Mouse (Mus musculus): ENCODE measurements at regions not wholly inside any gene's neighbourhood (a gene's known extent, or its start where the extent isn't known, plus 50 kb on each side); places are given as distances from the start of the nearest gene placed in this dataset.

DNA sequence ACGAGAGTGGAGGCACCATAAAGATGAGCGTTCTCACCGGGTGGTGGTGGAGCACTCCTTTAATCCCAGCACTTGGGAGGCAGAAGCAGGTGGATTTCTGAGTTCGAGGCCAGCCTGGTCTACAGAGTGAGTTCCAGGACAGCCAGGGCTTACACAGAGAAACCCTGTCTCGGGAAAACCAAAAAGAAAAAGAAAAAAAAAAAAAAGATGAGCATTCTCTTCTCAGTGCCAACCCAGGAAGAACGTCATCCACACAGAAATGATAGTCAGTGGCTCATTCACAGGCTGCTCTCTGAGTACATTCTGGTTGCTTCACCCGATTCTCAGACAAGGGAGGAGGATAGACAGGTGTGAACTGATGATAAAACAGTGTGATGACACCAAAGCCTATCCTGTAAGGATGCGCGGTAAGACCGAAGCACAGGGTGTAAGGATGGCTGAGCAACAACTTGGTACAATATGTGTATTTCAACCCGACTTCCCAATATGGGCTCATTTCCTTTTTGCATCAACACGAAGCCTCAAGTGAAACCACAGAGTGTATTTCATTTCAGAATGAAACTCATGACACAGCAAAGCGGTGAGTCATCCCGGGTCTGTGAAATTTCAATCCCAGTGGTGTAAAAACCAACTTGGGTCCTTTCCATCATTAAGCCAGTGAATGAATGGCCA, 84.5 kb downstream of the Nfkbiz start:
- DNase-seq (ENCODE audit: low read depth in 3 of 3, low spot score in 3 of 3) (peak in 2 of 3 experiments; percentile 6 to 43), ATAC-seq (ENCODE audit: insufficient read depth) (no peak)
- no peaks in the 10 kb centered on the region for H3K36me3 ChIP-seq (replicated peaks; ENCODE audit: control insufficient read depth, insufficient read depth, low read depth)
- no peaks in the 10 kb centered on the region for H3K27me3 ChIP-seq (ENCODE audit: control insufficient read depth, insufficient read depth, low read length)
- TF ChIP-seq CTCF (IDR thresholded peaks at IDR 0.05; ENCODE audit: low read depth), result no peak
- TF ChIP-seq EP300 (IDR thresholded peaks at IDR 0.05; ENCODE audit: low read depth), result no peak
- 37% methylated on average over 14 of the region's 14 CpGs for WGBS (ENCODE audit: insufficient replicate concordance)
- H3K9ac ChIP-seq (replicated peaks), result no peak overlapping the region
- no peak overlapping the region for H3K4me2 ChIP-seq (ENCODE audit: low read depth)
- no peak overlapping the region for H3K27ac ChIP-seq
- H3K4me1 ChIP-seq (replicated peaks; ENCODE audit: control insufficient read depth in 2 of 2, insufficient read depth in 2 of 2, low read length in 1 of 2), result no peaks in the 10 kb centered on the region
- no peak overlapping the region for H3K4me3 ChIP-seq (ENCODE audit: insufficient read depth in 1 of 2, low read depth in 2 of 2, low read length in 2 of 2)
- H3K9me3 ChIP-seq (ENCODE audit: control insufficient read depth, low read length), result no peaks in the 10 kb centered on the region

DNA sequence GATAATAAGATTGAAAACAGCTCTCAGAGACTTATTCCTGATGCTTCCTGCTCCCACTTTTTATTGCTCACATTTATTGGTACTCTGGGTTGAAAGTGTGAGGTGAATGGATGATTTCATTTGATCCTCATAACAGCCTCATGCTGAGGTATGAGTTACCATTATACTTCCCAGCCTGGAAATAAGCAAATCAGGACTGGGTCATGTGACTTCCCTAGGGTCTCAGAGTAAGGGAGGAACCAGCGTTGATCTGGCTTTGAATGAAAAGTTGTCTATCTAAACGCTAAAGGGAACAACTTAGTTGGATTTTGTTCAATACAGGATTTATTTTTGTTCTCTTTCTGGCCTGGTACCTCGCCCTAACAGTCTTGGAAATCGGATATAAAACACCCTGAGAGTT, 85.3 kb downstream of the Nfkbiz start:
- no peaks in the 10 kb centered on the region for H3K9me3 ChIP-seq (ENCODE audit: control insufficient read depth, low read length)
- ATAC-seq (ENCODE audit: insufficient read depth) (no peak), DNase-seq (ENCODE audit: low read depth in 3 of 3, low spot score in 3 of 3) (no peak)
- H3K4me3 ChIP-seq (ENCODE audit: insufficient read depth in 1 of 2, low read depth in 2 of 2, low read length in 2 of 2), result no peak overlapping the region
- H3K36me3 ChIP-seq (replicated peaks; ENCODE audit: control insufficient read depth, insufficient read depth, low read depth), result no peaks in the 10 kb centered on the region
- 51% methylated on average over 4 of the region's 4 CpGs for WGBS (ENCODE audit: insufficient replicate concordance)
- H3K4me1 ChIP-seq (replicated peaks; ENCODE audit: control insufficient read depth in 2 of 2, insufficient read depth in 2 of 2, low read length in 1 of 2), result no peaks in the 10 kb centered on the region
- no peaks in the 10 kb centered on the region for H3K27me3 ChIP-seq (ENCODE audit: control insufficient read depth, insufficient read depth, low read length)
- no peak overlapping the region for H3K4me2 ChIP-seq (ENCODE audit: low read depth)
- H3K27ac ChIP-seq, result no peak overlapping the region
- TF ChIP-seq EP300 (IDR thresholded peaks at IDR 0.05; ENCODE audit: low read depth) (no peak), CTCF (IDR thresholded peaks at IDR 0.05; ENCODE audit: low read depth) (no peak)
- no peak overlapping the region for H3K9ac ChIP-seq (replicated peaks)

DNA sequence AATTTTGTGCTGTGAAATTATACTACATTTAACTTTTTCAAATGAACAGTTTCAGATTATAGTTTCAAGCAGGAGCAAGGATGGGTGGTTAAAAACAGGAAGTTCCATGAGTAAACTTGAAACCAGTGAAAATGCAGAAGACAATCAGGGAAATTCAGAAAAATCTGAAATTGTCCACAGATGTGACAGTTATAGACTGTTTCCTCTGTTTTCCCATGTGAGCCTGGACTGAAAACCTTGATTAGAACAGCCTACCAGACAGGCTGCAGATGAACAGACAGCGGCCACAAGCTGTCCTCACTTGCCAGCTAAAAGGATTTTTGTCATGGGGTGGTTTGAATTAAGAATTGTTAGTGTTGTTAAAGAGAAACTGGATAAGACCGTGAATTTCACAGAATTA, 91.4 kb downstream of the Nfkbiz start:
- 39% methylated on average over 2 of the region's 2 CpGs for WGBS (ENCODE audit: insufficient replicate concordance)
- Histone ChIP-seq H3K27ac (no peak overlapping the region), H3K9me3 (ENCODE audit: control insufficient read depth, low read length) (no peaks in the 10 kb centered on the region), H3K4me1 (replicated peaks; ENCODE audit: control insufficient read depth in 2 of 2, insufficient read depth in 2 of 2, low read length in 1 of 2) (no peaks in the 10 kb centered on the region), H3K4me3 (ENCODE audit: insufficient read depth in 1 of 2, low read depth in 2 of 2, low read length in 2 of 2) (no peak overlapping the region), H3K27me3 (ENCODE audit: control insufficient read depth, insufficient read depth, low read length) (no peaks in the 10 kb centered on the region), H3K4me2 (ENCODE audit: low read depth) (no peak overlapping the region), H3K9ac (replicated peaks) (no peak overlapping the region), H3K36me3 (replicated peaks; ENCODE audit: control insufficient read depth, insufficient read depth, low read depth) (no peaks in the 10 kb centered on the region)
- no peak for TF ChIP-seq EP300 (IDR thresholded peaks at IDR 0.05; ENCODE audit: low read depth)
- TF ChIP-seq CTCF (IDR thresholded peaks at IDR 0.05; ENCODE audit: low read depth), result no peak
- DNase-seq (ENCODE audit: low read depth in 3 of 3, low spot score in 3 of 3) (no peak), ATAC-seq (ENCODE audit: insufficient read depth) (no peak)

DNA sequence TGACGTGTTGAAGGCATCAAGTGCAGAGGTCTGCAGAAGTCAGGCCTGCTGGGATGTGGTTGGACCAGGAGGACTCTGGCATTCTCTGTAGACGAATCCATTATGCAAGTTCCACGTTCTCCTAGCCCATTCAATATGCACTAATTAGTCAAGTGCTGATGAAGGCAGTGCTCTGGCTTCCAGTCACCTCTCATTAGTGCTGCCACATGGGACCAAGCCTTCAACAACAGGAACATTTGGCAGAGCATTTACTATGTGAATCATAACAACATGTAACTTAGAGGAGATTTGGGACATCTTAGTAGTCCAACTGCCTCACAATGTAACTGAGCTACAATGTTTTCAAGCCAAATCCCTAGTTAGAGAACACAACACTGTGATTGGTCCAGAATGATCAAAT, 92.5 kb downstream of the Nfkbiz start:
- no peaks in the 10 kb centered on the region for H3K36me3 ChIP-seq (replicated peaks; ENCODE audit: control insufficient read depth, insufficient read depth, low read depth)
- no peak overlapping the region for H3K9ac ChIP-seq (replicated peaks)
- no peak for TF ChIP-seq CTCF (IDR thresholded peaks at IDR 0.05; ENCODE audit: low read depth)
- no peak for TF ChIP-seq EP300 (IDR thresholded peaks at IDR 0.05; ENCODE audit: low read depth)
- H3K4me1 ChIP-seq (replicated peaks; ENCODE audit: control insufficient read depth in 2 of 2, insufficient read depth in 2 of 2, low read length in 1 of 2), result no peaks in the 10 kb centered on the region
- H3K4me2 ChIP-seq (ENCODE audit: low read depth), result no peak overlapping the region
- 37% methylated on average over 3 of the region's 3 CpGs for WGBS (ENCODE audit: insufficient replicate concordance)
- no peaks in the 10 kb centered on the region for H3K27me3 ChIP-seq (ENCODE audit: control insufficient read depth, insufficient read depth, low read length)
- no peak for ATAC-seq (ENCODE audit: insufficient read depth)
- no peak overlapping the region for H3K27ac ChIP-seq
- no peaks in the 10 kb centered on the region for H3K9me3 ChIP-seq (ENCODE audit: control insufficient read depth, low read length)
- DNase-seq (ENCODE audit: low read depth in 3 of 3, low spot score in 3 of 3), result no peak
- H3K4me3 ChIP-seq (ENCODE audit: insufficient read depth in 1 of 2, low read depth in 2 of 2, low read length in 2 of 2), result no peak overlapping the region

DNA sequence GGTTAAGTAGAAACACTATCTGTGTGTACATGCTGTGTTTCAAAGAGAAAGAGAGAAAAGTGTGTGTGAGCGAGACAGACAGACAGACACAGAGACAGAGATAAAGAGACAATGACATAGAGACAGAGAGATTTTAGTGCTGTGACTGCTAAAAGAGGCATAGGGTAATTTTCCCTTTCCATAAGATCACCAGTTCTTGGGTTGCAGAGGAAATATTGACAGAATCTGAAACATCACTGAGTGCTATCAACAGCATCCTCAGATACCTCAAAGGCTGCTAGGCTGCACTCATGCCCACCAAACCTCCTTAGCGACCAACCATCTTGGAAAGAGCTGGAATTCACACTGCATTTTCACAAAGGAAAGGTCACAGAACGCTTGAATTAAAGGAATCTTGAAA, 93.6 kb downstream of the Nfkbiz start:
- no peak overlapping the region for H3K27ac ChIP-seq
- no peak overlapping the region for H3K9ac ChIP-seq (replicated peaks)
- H3K27me3 ChIP-seq (ENCODE audit: control insufficient read depth, insufficient read depth, low read length), result no peaks in the 10 kb centered on the region
- WGBS (ENCODE audit: insufficient replicate concordance), result 42% methylated on average over 3 of the region's 3 CpGs
- no peaks in the 10 kb centered on the region for H3K9me3 ChIP-seq (ENCODE audit: control insufficient read depth, low read length)
- no peaks in the 10 kb centered on the region for H3K36me3 ChIP-seq (replicated peaks; ENCODE audit: control insufficient read depth, insufficient read depth, low read depth)
- ATAC-seq (ENCODE audit: insufficient read depth) (no peak), DNase-seq (ENCODE audit: low read depth in 3 of 3, low spot score in 3 of 3) (no peak)
- H3K4me3 ChIP-seq (ENCODE audit: insufficient read depth in 1 of 2, low read depth in 2 of 2, low read length in 2 of 2), result no peak overlapping the region
- TF ChIP-seq EP300 (IDR thresholded peaks at IDR 0.05; ENCODE audit: low read depth) (no peak), CTCF (IDR thresholded peaks at IDR 0.05; ENCODE audit: low read depth) (no peak)
- no peaks in the 10 kb centered on the region for H3K4me1 ChIP-seq (replicated peaks; ENCODE audit: control insufficient read depth in 2 of 2, insufficient read depth in 2 of 2, low read length in 1 of 2)
- no peak overlapping the region for H3K4me2 ChIP-seq (ENCODE audit: low read depth)
